Mouse (Mus musculus) erythroblast, embryonic 14.5 days (primary cell): ENCODE data around the gene Ano6.

Experiments used
- GATA1 ChIP-seq: IDR thresholded peaks from 2 replicates; pipeline ENCODE4 v1.6.1; 2012; ENCODE audit warnings: low read length, inconsistent platforms, mixed read lengths
- TAL1 ChIP-seq: IDR thresholded peaks from 3 replicates; pipeline ENCODE4 v1.6.1; 2012; ENCODE audit warnings: low read length, inconsistent platforms, mixed read lengths

DNA sequence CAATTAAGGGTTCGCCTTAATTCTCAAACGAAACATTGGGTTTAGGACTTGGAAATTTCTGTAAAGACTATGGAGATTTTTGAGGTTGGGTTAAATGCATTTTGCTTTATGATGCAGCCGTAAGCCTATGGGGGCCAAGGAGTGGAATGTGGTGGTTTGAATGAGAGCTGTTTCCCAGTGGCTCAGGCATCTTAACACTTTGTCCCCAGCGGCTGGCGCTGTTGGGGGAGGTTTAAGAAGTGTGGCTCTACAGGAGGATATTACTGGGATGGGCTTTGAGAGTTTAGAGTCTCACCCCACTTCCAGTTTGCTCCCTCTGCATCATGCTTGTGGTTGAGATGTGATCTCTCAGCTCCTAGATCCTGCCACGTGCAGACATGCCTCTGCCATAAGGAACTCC, 131.9 kb downstream of the Ano6 start:
- no peak for TF ChIP-seq GATA1
- TF ChIP-seq TAL1, result no peak
